Mouse (Mus musculus): Measurements from ENCODE around the gene Plekha7. TPM values are rescaled to one million over a fixed set of nuclear protein-coding genes. Genes with fewer than 3 reads are reported as not detected.

Plekha7 gene
- polyA plus RNA-seq, 1 experiment from 2014 or later, result 7.3 TPM

GRCm38 (mm10) chr7:116187521-116187920 is 120.7 kb downstream of the Plekha7 start:
- 91% methylated on average over 3 of the region's 3 CpGs for WGBS
- Histone ChIP-seq H3K36me3 (replicated peaks; ENCODE audit: control insufficient read depth, insufficient read depth) (no peaks in the 10 kb centered on the region), H3K4me3 (replicated peaks; ENCODE audit: low read length) (no peak overlapping the region), H3K9ac (no peak overlapping the region), H3K4me2 (replicated peaks) (no peak overlapping the region), H3K9me3 (ENCODE audit: control insufficient read depth, low read length) (no peaks in the 10 kb centered on the region), H3K4me1 (replicated peaks; ENCODE audit: control insufficient read depth, insufficient read depth, low read length) (peaks cover 40% of the 10 kb centered on the region), H3K27me3 (ENCODE audit: control insufficient read depth, insufficient read depth, low read length) (no peaks in the 10 kb centered on the region), H3K27ac (no peak overlapping the region)
- DNase-seq (ENCODE audit: low spot score) (no peak), ATAC-seq (ENCODE audit: low FRiP score) (no peak)

GRCm38 (mm10) chr7:116186847-116187246 is 121.3 kb downstream of the Plekha7 start:
- no peak overlapping the region for H3K9ac ChIP-seq

GRCm38 (mm10) chr7:116186156-116186555 is 122.0 kb downstream of the Plekha7 start:
- Histone ChIP-seq H3K9ac (no peak overlapping the region), H3K4me3 (replicated peaks; ENCODE audit: low read length) (no peak overlapping the region), H3K9me3 (ENCODE audit: control insufficient read depth, low read length) (no peaks in the 10 kb centered on the region), H3K27me3 (ENCODE audit: control insufficient read depth, insufficient read depth, low read length) (no peaks in the 10 kb centered on the region), H3K27ac (no peak overlapping the region), H3K4me2 (replicated peaks) (no peak overlapping the region), H3K36me3 (replicated peaks; ENCODE audit: control insufficient read depth, insufficient read depth) (no peaks in the 10 kb centered on the region), H3K4me1 (replicated peaks; ENCODE audit: control insufficient read depth, insufficient read depth, low read length) (peaks cover 39% of the 10 kb centered on the region)
- no peak for DNase-seq (ENCODE audit: low spot score)
- 30% methylated on average over 5 of the region's 5 CpGs for WGBS
- ATAC-seq (ENCODE audit: low FRiP score), result no peak

More at GRCm38 (mm10) chr7:116186847-116187246, 121.3 kb downstream of the Plekha7 start:
- no peak overlapping the region for H3K4me3 ChIP-seq (replicated peaks; ENCODE audit: low read length)
- WGBS, result 82% methylated on average over 1 of the region's 1 CpGs
- no peaks in the 10 kb centered on the region for H3K27me3 ChIP-seq (ENCODE audit: control insufficient read depth, insufficient read depth, low read length)
- H3K9me3 ChIP-seq (ENCODE audit: control insufficient read depth, low read length), result no peaks in the 10 kb centered on the region
- no peak overlapping the region for H3K27ac ChIP-seq
- H3K36me3 ChIP-seq (replicated peaks; ENCODE audit: control insufficient read depth, insufficient read depth), result no peaks in the 10 kb centered on the region
- peak; percentile 38 for DNase-seq (ENCODE audit: low spot score)
- no peak for ATAC-seq (ENCODE audit: low FRiP score)
- H3K4me2 ChIP-seq (replicated peaks), result no peak overlapping the region
- peaks cover 40% of the 10 kb centered on the region for H3K4me1 ChIP-seq (replicated peaks; ENCODE audit: control insufficient read depth, insufficient read depth, low read length)

GRCm38 (mm10) chr7:116184358-116185057 is 123.7 kb downstream of the Plekha7 start:
- H3K9ac ChIP-seq, result peak overlapping the region; percentile 38; the same call in 1 of the 2 replicates
- 0 out of 2 replicates have a peak overlapping the region, but pooled peaks have one; percentile 8 for H3K4me2 ChIP-seq (replicated peaks)
- no peak overlapping the region for H3K4me3 ChIP-seq (replicated peaks; ENCODE audit: low read length)
- peak overlapping the region; percentile 62 for H3K27ac ChIP-seq
- no peaks in the 10 kb centered on the region for H3K36me3 ChIP-seq (replicated peaks; ENCODE audit: control insufficient read depth, insufficient read depth)
- peak; percentile 35 for DNase-seq (ENCODE audit: low spot score)
- no peaks in the 10 kb centered on the region for H3K27me3 ChIP-seq (ENCODE audit: control insufficient read depth, insufficient read depth, low read length)
- H3K4me1 ChIP-seq (replicated peaks; ENCODE audit: control insufficient read depth, insufficient read depth, low read length), result peaks cover 23% of the 10 kb centered on the region
- WGBS, result 8% methylated on average over 11 of the region's 11 CpGs
- ATAC-seq (ENCODE audit: low FRiP score), result peak; percentile 64; the same call in 1 of the 2 replicates
- no peaks in the 10 kb centered on the region for H3K9me3 ChIP-seq (ENCODE audit: control insufficient read depth, low read length)

GRCm38 (mm10) chr7:116182451-116182850 is 125.7 kb downstream of the Plekha7 start:
- Histone ChIP-seq H3K9ac (no peak overlapping the region), H3K27ac (no peak overlapping the region), H3K9me3 (ENCODE audit: control insufficient read depth, low read length) (no peaks in the 10 kb centered on the region), H3K4me2 (replicated peaks) (no peak overlapping the region), H3K36me3 (replicated peaks; ENCODE audit: control insufficient read depth, insufficient read depth) (no peaks in the 10 kb centered on the region), H3K4me3 (replicated peaks; ENCODE audit: low read length) (no peak overlapping the region), H3K27me3 (ENCODE audit: control insufficient read depth, insufficient read depth, low read length) (no peaks in the 10 kb centered on the region), H3K4me1 (replicated peaks; ENCODE audit: control insufficient read depth, insufficient read depth, low read length) (peaks cover 23% of the 10 kb centered on the region)
- no peak for ATAC-seq (ENCODE audit: low FRiP score)
- WGBS, result 89% methylated on average over 1 of the region's 1 CpGs
- no peak for DNase-seq (ENCODE audit: low spot score)

- no peak for DNase-seq (ENCODE audit: low spot score)
- Histone ChIP-seq H3K4me2 (replicated peaks) (no peak overlapping the region), H3K9ac (no peak overlapping the region), H3K4me3 (replicated peaks; ENCODE audit: low read length) (no peak overlapping the region), H3K36me3 (replicated peaks; ENCODE audit: control insufficient read depth, insufficient read depth) (no peaks in the 10 kb centered on the region), H3K4me1 (replicated peaks; ENCODE audit: control insufficient read depth, insufficient read depth, low read length) (peaks cover 23% of the 10 kb centered on the region), H3K27me3 (ENCODE audit: control insufficient read depth, insufficient read depth, low read length) (no peaks in the 10 kb centered on the region), H3K27ac (no peak overlapping the region), H3K9me3 (ENCODE audit: control insufficient read depth, low read length) (no peaks in the 10 kb centered on the region)
- ATAC-seq (ENCODE audit: low FRiP score), result no peak
- WGBS, result 89% methylated on average over 5 of the region's 5 CpGs
These were observed 126.7 kb downstream of the Plekha7 start for GRCm38 (mm10) chr7:116181444-116181946.

- ATAC-seq (ENCODE audit: low FRiP score), result no peak
- H3K27ac ChIP-seq, result no peak overlapping the region
- no peak overlapping the region for H3K4me3 ChIP-seq (replicated peaks; ENCODE audit: low read length)
- H3K36me3 ChIP-seq (replicated peaks; ENCODE audit: control insufficient read depth, insufficient read depth), result no peaks in the 10 kb centered on the region
- no peak overlapping the region for H3K9ac ChIP-seq
- H3K9me3 ChIP-seq (ENCODE audit: control insufficient read depth, low read length), result no peaks in the 10 kb centered on the region
- no peak overlapping the region for H3K4me2 ChIP-seq (replicated peaks)
- 94% methylated on average over 3 of the region's 3 CpGs for WGBS
- DNase-seq (ENCODE audit: low spot score), result no peak
- peaks cover 4% of the 10 kb centered on the region for H3K4me1 ChIP-seq (replicated peaks; ENCODE audit: control insufficient read depth, insufficient read depth, low read length)
- H3K27me3 ChIP-seq (ENCODE audit: control insufficient read depth, insufficient read depth, low read length), result no peaks in the 10 kb centered on the region
These were observed 129.3 kb downstream of the Plekha7 start for GRCm38 (mm10) chr7:116178916-116179315.

GRCm38 (mm10) chr7:116172774-116173173 is 135.4 kb downstream of the Plekha7 start:
- H3K4me2 ChIP-seq (replicated peaks), result no peak overlapping the region
- H3K36me3 ChIP-seq (replicated peaks; ENCODE audit: control insufficient read depth, insufficient read depth), result no peaks in the 10 kb centered on the region
- no peaks in the 10 kb centered on the region for H3K4me1 ChIP-seq (replicated peaks; ENCODE audit: control insufficient read depth, insufficient read depth, low read length)
- no peaks in the 10 kb centered on the region for H3K27me3 ChIP-seq (ENCODE audit: control insufficient read depth, insufficient read depth, low read length)
- no peak overlapping the region for H3K27ac ChIP-seq
- no peak for DNase-seq (ENCODE audit: low spot score)
- no peak for ATAC-seq (ENCODE audit: low FRiP score)
- 52% methylated on average over 10 of the region's 10 CpGs for WGBS
- H3K9ac ChIP-seq, result no peak overlapping the region
- no peaks in the 10 kb centered on the region for H3K9me3 ChIP-seq (ENCODE audit: control insufficient read depth, low read length)
- no peak overlapping the region for H3K4me3 ChIP-seq (replicated peaks; ENCODE audit: low read length)

- Histone ChIP-seq H3K4me2 (replicated peaks) (no peak overlapping the region), H3K36me3 (replicated peaks; ENCODE audit: control insufficient read depth, insufficient read depth) (no peaks in the 10 kb centered on the region), H3K4me1 (replicated peaks; ENCODE audit: control insufficient read depth, insufficient read depth, low read length) (no peaks in the 10 kb centered on the region), H3K4me3 (replicated peaks; ENCODE audit: low read length) (no peak overlapping the region), H3K9ac (no peak overlapping the region), H3K27me3 (ENCODE audit: control insufficient read depth, insufficient read depth, low read length) (no peaks in the 10 kb centered on the region), H3K27ac (no peak overlapping the region), H3K9me3 (ENCODE audit: control insufficient read depth, low read length) (no peaks in the 10 kb centered on the region)
- no peak for ATAC-seq (ENCODE audit: low FRiP score)
- 89% methylated on average over 4 of the region's 4 CpGs for WGBS
- no peak for DNase-seq (ENCODE audit: low spot score)
These were observed 138.8 kb downstream of the Plekha7 start for GRCm38 (mm10) chr7:116169426-116169825.
